Mouse (Mus musculus) small intestine, adult 2 months (tissue): ENCODE data around the gene Hdc.

Source experiments
- CTCF ChIP-seq: fragments of 200-500 bp; IDR thresholded peaks from 2 replicates; pipeline ENCODE4 v1.5.1; 2012; ENCODE audit warnings: low read depth, mild to moderate bottlenecking, control low read depth, inconsistent platforms, low read length, moderate library complexity, mixed read lengths; ENCODE audit not compliant: insufficient replicate concordance, insufficient read length; ENCODE audit errors: extremely low read depth
- POLR2A ChIP-seq: fragments of 200-500 bp; IDR thresholded peaks from 2 replicates; pipeline ENCODE4 v1.6.1; 2012; ENCODE audit warnings: low read depth, mild to moderate bottlenecking, control low read depth, inconsistent platforms, low read length, moderate library complexity

GRCm38 (mm10) chr2:126615355-126615754, 3.7 kb downstream of the Hdc start:
- TF ChIP-seq POLR2A: no peak
- no peak for TF ChIP-seq CTCF
